Mouse (Mus musculus): Measurements from ENCODE around the gene Sqstm1.

Sqstm1 gene

GRCm38 (mm10) chr11:50230481-50231304, 20.1 kb upstream of the Sqstm1 start:
- DNase-seq (ENCODE audit: extremely low read depth, low read depth) = no peak

GRCm38 (mm10) chr11:50229252-50229910, 18.8 kb upstream of the Sqstm1 start:
- DNase-seq (ENCODE audit: extremely low read depth, low read depth) = no peak

- DNase-seq (ENCODE audit: extremely low read depth, low read depth) = no peak
Observed at GRCm38 (mm10) chr11:50228772-50229171, 18.1 kb upstream of the Sqstm1 start.

GRCm38 (mm10) chr11:50227736-50228135, 17.1 kb upstream of the Sqstm1 start:
- DNase-seq (ENCODE audit: extremely low read depth, low read depth) = no peak

GRCm38 (mm10) chr11:50227226-50227625, 16.6 kb upstream of the Sqstm1 start:
- no peak for DNase-seq (ENCODE audit: extremely low read depth, low read depth)

GRCm38 (mm10) chr11:50226406-50226805, 15.8 kb upstream of the Sqstm1 start:
- DNase-seq (ENCODE audit: extremely low read depth, low read depth) = no peak

- DNase-seq (ENCODE audit: extremely low read depth, low read depth) = no peak
Observed at GRCm38 (mm10) chr11:50225611-50226378, 15.2 kb upstream of the Sqstm1 start.

GRCm38 (mm10) chr11:50224671-50225530, 14.3 kb upstream of the Sqstm1 start:
- DNase-seq (ENCODE audit: extremely low read depth, low read depth) = peak; percentile 93

- peak; percentile 53 for DNase-seq (ENCODE audit: extremely low read depth, low read depth)
Observed at GRCm38 (mm10) chr11:50223783-50224662, 13.4 kb upstream of the Sqstm1 start.

- no peak for DNase-seq (ENCODE audit: extremely low read depth, low read depth)
Observed at GRCm38 (mm10) chr11:50222559-50223276, 12.1 kb upstream of the Sqstm1 start.

GRCm38 (mm10) chr11:50219833-50220232, 9.2 kb upstream of the Sqstm1 start:
- no peak for DNase-seq (ENCODE audit: extremely low read depth, low read depth)

- DNase-seq (ENCODE audit: extremely low read depth, low read depth) = no peak
Observed at GRCm38 (mm10) chr11:50217811-50218210, 7.2 kb upstream of the Sqstm1 start.

GRCm38 (mm10) chr11:50216724-50217366, 6.2 kb upstream of the Sqstm1 start:
- no peak for DNase-seq (ENCODE audit: extremely low read depth, low read depth)

GRCm38 (mm10) chr11:50215633-50216032, 5.0 kb upstream of the Sqstm1 start:
- no peak for DNase-seq (ENCODE audit: extremely low read depth, low read depth)

- DNase-seq (ENCODE audit: extremely low read depth, low read depth) = no peak
Observed at GRCm38 (mm10) chr11:50214631-50215030, 4.0 kb upstream of the Sqstm1 start.

- DNase-seq (ENCODE audit: extremely low read depth, low read depth) = no peak
Observed at GRCm38 (mm10) chr11:50212848-50213758, 2.5 kb upstream of the Sqstm1 start.

GRCm38 (mm10) chr11:50212060-50212739, 1.6 kb upstream of the Sqstm1 start:
- no peak for DNase-seq (ENCODE audit: extremely low read depth, low read depth)
